Mouse (Mus musculus) fibroblast of lung, adult 2 months (primary cell): Measurements from ENCODE around the gene Mapk9.
A peak's percentile ranks its signal among the peaks of the same experiment; 100 is the strongest.

Experiments
- DNase-seq: peaks from one replicate; pipeline ENCODE4 v3.0.0-alpha.2; 2011; ENCODE audit warnings: low read depth

The Mapk9 gene

GRCm38 (mm10) chr11:49895966-49896590 is 49.5 kb downstream of the Mapk9 start:
- DNase-seq = peak; percentile 29

GRCm38 (mm10) chr11:49900043-49900442 is 53.5 kb downstream of the Mapk9 start:
- no peak for DNase-seq

DNA sequence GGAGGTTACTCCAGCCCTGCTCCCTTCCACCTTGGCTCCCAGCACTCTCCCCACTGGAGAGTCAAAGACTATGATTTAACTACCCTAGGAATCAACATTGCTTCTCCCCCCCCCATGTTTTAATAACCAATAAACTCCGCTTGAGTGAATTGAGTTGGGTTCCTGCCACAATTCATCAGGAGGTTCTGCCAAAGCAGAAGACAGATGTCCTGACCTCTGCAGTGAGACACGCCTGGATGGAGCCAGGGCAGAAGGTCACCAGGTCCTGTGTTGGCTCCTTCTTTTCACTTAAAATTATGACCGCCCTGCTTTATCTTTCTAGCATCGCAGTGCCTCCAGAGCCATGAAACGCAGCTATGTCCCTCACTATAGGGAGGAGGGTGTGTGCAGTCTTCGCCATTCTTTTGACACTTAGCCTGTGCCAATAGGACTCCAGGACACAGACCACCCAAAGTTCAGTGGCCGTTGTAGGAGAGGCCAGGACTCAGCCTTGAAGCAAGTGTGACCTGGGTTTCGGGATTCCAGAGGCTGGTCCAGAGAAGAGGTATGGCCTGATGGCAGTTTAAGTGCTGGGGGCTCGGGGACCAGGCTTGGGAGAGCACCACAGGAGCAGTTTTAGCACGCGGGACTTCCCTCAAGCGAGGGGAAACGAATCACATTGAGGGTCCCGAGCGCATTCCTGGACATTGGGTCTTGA is 54.6 kb downstream of the Mapk9 start:
- DNase-seq = no peak

- no peak for DNase-seq
These were observed 55.3 kb downstream of the Mapk9 start, which contains the start of gene Rasgef1c for GRCm38 (mm10) chr11:49901659-49902458. Rasgef1c (plus strand) TSS chr11:49901835.

GRCm38 (mm10) chr11:49903333-49903732 is 56.8 kb downstream of the Mapk9 start:
- no peak for DNase-seq

DNA sequence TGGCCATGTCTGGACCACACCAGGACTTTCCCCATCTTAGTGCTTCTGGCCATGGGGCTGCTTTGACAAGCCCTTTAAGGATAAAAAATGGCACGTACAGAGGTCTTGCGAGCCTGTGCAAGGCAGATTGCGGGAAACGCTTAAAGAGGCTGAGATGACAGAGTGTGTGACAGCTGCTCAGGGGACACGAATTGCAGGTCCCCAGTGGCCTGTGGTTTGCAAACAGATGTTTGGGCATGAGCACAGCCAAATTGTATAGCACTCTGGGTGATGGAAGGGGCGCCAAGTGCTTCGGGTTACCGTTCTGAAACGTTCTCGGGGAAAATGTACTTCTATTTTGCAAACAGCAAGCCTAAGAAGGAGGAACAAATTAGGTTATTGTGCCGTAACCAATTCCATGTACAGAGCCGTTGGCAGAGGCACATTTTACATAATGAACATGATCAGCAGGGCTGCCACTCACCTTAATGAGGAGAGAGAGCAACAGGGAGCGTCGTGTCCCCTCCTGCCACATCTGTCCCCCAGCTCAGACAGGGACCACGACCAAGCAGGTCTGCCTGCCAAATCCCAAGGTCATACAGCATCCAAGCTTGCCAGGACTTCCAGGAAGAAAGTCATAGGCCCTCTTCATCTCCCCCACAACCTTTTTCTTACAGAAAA is 72.1 kb downstream of the Mapk9 start:
- DNase-seq = no peak

DNA sequence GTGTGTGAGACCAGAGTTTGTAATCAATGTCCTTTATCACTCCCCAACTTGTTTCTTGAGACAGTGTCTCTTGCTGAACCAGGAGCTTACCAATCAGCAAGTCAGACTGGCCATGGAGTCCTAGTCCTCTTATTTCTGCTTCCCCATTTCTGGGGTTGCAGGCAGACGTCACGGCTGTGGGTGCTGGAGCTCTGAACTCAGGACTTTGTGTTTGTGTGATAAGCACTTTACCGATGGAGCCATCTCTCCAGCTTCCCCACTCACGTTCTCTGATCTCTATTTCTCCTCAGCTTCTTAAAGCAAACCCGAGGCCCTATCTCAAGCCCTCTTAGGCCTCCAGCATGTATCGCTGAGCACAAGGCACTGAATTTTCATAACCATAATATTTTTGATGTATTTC is 72.8 kb downstream of the Mapk9 start:
- DNase-seq = no peak

GRCm38 (mm10) chr11:49923539-49923938 is 77.0 kb downstream of the Mapk9 start:
- no peak for DNase-seq

DNA sequence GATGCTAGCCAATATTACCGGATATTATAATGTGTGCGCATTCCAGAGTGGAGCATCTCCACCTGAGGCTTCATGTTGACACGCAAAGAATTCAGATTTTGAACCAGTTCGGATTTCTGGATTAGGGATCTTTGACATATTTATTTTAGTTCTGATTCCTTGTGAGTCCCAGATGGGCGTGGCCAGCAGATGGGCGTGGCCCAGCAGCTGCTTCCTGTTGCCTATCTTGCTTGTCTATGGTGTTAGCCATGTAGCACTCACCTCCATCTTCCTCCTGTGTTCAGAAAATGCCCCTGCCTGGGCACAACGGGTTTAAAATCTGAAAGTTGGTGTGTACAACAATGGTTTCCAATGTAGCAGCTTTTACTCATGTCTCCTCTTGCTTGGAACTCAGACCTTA is 79.6 kb downstream of the Mapk9 start:
- no peak for DNase-seq

DNA sequence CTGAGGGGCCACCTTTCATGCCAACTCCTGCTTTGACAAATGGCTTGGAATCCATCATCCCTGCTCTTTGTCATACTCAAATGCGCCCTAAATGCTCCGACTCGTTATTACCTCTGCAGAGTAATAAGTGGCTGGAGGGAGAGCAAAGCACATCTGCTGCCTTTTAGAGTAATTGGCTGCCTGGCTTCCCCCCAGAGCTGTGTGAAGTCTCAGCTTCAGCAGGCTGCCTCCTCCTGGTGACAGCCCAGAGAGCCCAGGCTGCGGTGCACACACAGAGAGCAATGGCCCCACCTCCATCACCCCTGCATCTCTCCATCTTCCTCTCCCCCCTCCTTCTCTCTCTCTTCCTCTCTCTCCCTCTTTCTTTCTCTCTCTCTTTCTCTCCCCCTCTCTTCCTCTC is 80.6 kb downstream of the Mapk9 start:
- no peak for DNase-seq

DNA sequence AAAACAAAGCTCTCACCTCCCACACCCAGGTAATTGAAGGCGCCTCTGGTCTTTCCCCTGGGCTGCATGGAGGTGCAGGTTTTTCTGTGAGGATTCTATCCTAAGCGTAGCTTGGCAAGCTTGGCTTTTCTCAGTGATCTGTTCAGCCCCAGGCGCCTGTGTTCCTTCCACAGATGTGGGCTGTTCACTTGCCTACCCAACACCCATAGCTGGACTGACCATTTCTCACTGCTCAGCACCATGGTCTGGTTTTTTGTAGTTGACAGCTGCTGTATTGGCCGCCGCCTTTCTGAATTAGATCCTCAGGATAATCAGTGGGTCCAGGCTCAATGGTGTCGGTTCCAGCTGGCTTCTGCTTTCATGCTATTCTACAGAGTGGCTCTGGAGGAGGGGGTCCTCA is 81.1 kb downstream of the Mapk9 start:
- DNase-seq = no peak

GRCm38 (mm10) chr11:49931037-49931625 is 84.6 kb downstream of the Mapk9 start:
- DNase-seq = no peak

GRCm38 (mm10) chr11:49931853-49932252 is 85.3 kb downstream of the Mapk9 start:
- DNase-seq = no peak

- DNase-seq = peak; percentile 45
These were observed 87.3 kb downstream of the Mapk9 start for GRCm38 (mm10) chr11:49933811-49934210.

- DNase-seq = peak; percentile 66
These were observed 87.8 kb downstream of the Mapk9 start for GRCm38 (mm10) chr11:49934322-49934721.
